ENCODE assay signal across 9 mouse cellular contexts in genomic region chr14:46385701-46386477, GRCm38 (mm10). TPM values are rescaled to one million over a fixed set of nuclear protein-coding genes. Genes with fewer than 3 reads are reported as not detected.
DNase-seq lines count a peak whose midpoint lies in the region; ATAC-seq lines count a peak whose summit lies in the region.
"Had no signal": no experiment of that assay in that cellular context is flagged by ENCODE, and none has a peak within 500 bp of the region (broad histone marks: within the 10 kb centered on the region; RNA-seq: fewer than 3 reads in every experiment).

No protein-coding gene starts in this region.

- H3K9me3 ChIP-seq in heart, embryonic 10.5 days = no peaks in the 10 kb centered on the region
- no peaks in the 10 kb centered on the region for H3K9me3 ChIP-seq in forebrain, embryonic 15.5 days
- H3K9me3 ChIP-seq in kidney, embryonic 14.5 days (ENCODE audit: control insufficient read depth, low read length) = no peaks in the 10 kb centered on the region
- no peaks in the 10 kb centered on the region for H3K9me3 ChIP-seq in midbrain, embryonic 13.5 days

- DNase-seq in heart, embryonic 10.5 days (ENCODE audit: low spot score) = no peak
- no peak for DNase-seq in heart, adult 8-10 months (ENCODE audit: low spot score)
- DNase-seq in right cerebral cortex, postnatal 10 days (ENCODE audit: low spot score in 2 of 2) = no peak
- DNase-seq in testis, postnatal 14 days (ENCODE audit: low spot score) = no peak
- no peak for DNase-seq in B cell, adult 2 months

- no peak overlapping the region for H3K9ac ChIP-seq in forebrain, embryonic 15.5 days (replicated peaks)
- peak overlapping the region; percentile 52 for H3K9ac ChIP-seq in kidney, embryonic 14.5 days (ENCODE audit: low read depth, low read length)
- peak overlapping the region; percentile 42; the same call in 1 of the 2 replicates for H3K9ac ChIP-seq in midbrain, embryonic 13.5 days (replicated peaks)

- no peak for ATAC-seq in forebrain, embryonic 15.5 days (replicated peaks)
- 0 out of 2 replicates have a peak, but pooled peaks have one; percentile 3 for ATAC-seq in kidney, embryonic 14.5 days (ENCODE audit: low FRiP score, low TSS enrichment)
- no peak for ATAC-seq in midbrain, embryonic 13.5 days

- peak overlapping the region; percentile 88 for H3K27ac ChIP-seq in heart, embryonic 10.5 days
- no peak overlapping the region for H3K27ac ChIP-seq in forebrain, embryonic 15.5 days (replicated peaks)
- H3K27ac ChIP-seq in kidney, embryonic 14.5 days (ENCODE audit: low read depth, low read length) = peak overlapping the region; percentile 14; the same call in 1 of the 2 replicates
- no peak overlapping the region for H3K27ac ChIP-seq in midbrain, embryonic 13.5 days

- under 1% methylated on average over 39 of the region's 39 CpGs for WGBS in heart, embryonic 10.5 days
- WGBS in forebrain, embryonic 15.5 days = under 1% methylated on average over 39 of the region's 39 CpGs
- WGBS in kidney, embryonic 14.5 days = under 1% methylated on average over 39 of the region's 39 CpGs
- under 1% methylated on average over 39 of the region's 39 CpGs for WGBS in midbrain, embryonic 13.5 days

- peak overlapping the region; percentile 41 for H3K4me2 ChIP-seq in forebrain, embryonic 15.5 days (replicated peaks)
- H3K4me2 ChIP-seq in kidney, embryonic 14.5 days (replicated peaks; ENCODE audit: low read depth, low read length) = peak overlapping the region; percentile 84
- peak overlapping the region; percentile 85 for H3K4me2 ChIP-seq in midbrain, embryonic 13.5 days (replicated peaks)

- peaks cover 34% of the 10 kb centered on the region for H3K4me1 ChIP-seq in heart, embryonic 10.5 days
- H3K4me1 ChIP-seq in forebrain, embryonic 15.5 days = peaks cover 51% of the 10 kb centered on the region
- H3K4me1 ChIP-seq in kidney, embryonic 14.5 days (ENCODE audit: control insufficient read depth, insufficient read depth, low read length) = peaks cover 13% of the 10 kb centered on the region; the same call in 1 of the 2 replicates
- peaks cover 50% of the 10 kb centered on the region for H3K4me1 ChIP-seq in midbrain, embryonic 13.5 days (replicated peaks)

- H3K27me3 ChIP-seq in heart, embryonic 10.5 days (ENCODE audit: insufficient read depth, poor library complexity, severe bottlenecking) = peaks cover 51% of the 10 kb centered on the region
- peaks cover 89% of the 10 kb centered on the region for H3K27me3 ChIP-seq in forebrain, embryonic 15.5 days
- H3K27me3 ChIP-seq in kidney, embryonic 14.5 days (ENCODE audit: control insufficient read depth, insufficient read depth, low read length) = peaks cover 10% of the 10 kb centered on the region; the same call in 1 of the 2 replicates
- H3K27me3 ChIP-seq in midbrain, embryonic 13.5 days = peaks cover 96% of the 10 kb centered on the region

- peak overlapping the region; percentile 72 for H3K4me3 ChIP-seq in heart, embryonic 10.5 days
- peak overlapping the region; percentile 51 for H3K4me3 ChIP-seq in forebrain, embryonic 15.5 days
- H3K4me3 ChIP-seq in kidney, embryonic 14.5 days (ENCODE audit: low read length) = peak overlapping the region; percentile 49
- H3K4me3 ChIP-seq in midbrain, embryonic 13.5 days (replicated peaks) = peak overlapping the region; percentile 53

- H3K36me3 ChIP-seq in heart, embryonic 10.5 days = peaks cover 16% of the 10 kb centered on the region
- H3K36me3 ChIP-seq in forebrain, embryonic 15.5 days = no peaks in the 10 kb centered on the region
- H3K36me3 ChIP-seq in kidney, embryonic 14.5 days (ENCODE audit: control insufficient read depth, insufficient read depth, low read length) = peaks cover 15% of the 10 kb centered on the region; the same call in 1 of the 2 replicates
- H3K36me3 ChIP-seq in midbrain, embryonic 13.5 days = no peaks in the 10 kb centered on the region

RNA-seq across cellular contexts. Expression of gene Bmp4, which starts 4.6 kb away (rescaled TPM):
- 32.0 and 71.3 TPM in 2 replicates for polyA plus RNA-seq in heart, embryonic 10.5 days (2016; fragmentation: Nextera tagmentation; extraction: Ambion mirVana)
- total RNA-seq in heart, adult 8-10 months (2022) = 10 to 100 TPM in 2 of 4 experiments, 1 to 10 TPM in 2; 8.0 to 15.1 (median 10.1) TPM
- polyA plus RNA-seq in forebrain, embryonic 15.5 days (2015; fragmentation: Nextera tagmentation; extraction: Ambion mirVana) = 3.0 and 5.0 TPM in 2 replicates
- polyA plus RNA-seq in kidney, embryonic 14.5 days (2014; fragmentation: Nextera tagmentation; extraction: Ambion mirVana) = 23.7 and 31.5 TPM in 2 replicates
- 2.6 and 5.7 TPM in 2 replicates for polyA plus RNA-seq in midbrain, embryonic 13.5 days (2015; fragmentation: Nextera tagmentation; extraction: Ambion mirVana)

RNA-seq across cellular contexts. Expression of gene Gm15217, which starts 6.7 kb away (rescaled TPM):
- polyA plus RNA-seq in heart, embryonic 10.5 days (2016; fragmentation: Nextera tagmentation; extraction: Ambion mirVana) = 0.87 TPM in 1 of 2 replicates, not detected in the other
- not detected for total RNA-seq in heart, adult 8-10 months (2022)
- not detected in 2 replicates for polyA plus RNA-seq in forebrain, embryonic 15.5 days (2015; fragmentation: Nextera tagmentation; extraction: Ambion mirVana)
- polyA plus RNA-seq in kidney, embryonic 14.5 days (2014; fragmentation: Nextera tagmentation; extraction: Ambion mirVana) = not detected in 2 replicates
- not detected in 2 replicates for polyA plus RNA-seq in midbrain, embryonic 13.5 days (2015; fragmentation: Nextera tagmentation; extraction: Ambion mirVana)
- total RNA-seq: heart, adult 18-20 months had no signal

Comparison
In these comparisons a context has a peak if more than half of its experiments do, and no peak if none do; other contexts are left out.
1. H3K27ac ChIP-seq: peak in heart, embryonic 10.5 days (single experiment) and kidney, embryonic 14.5 days (single experiment); none in forebrain, embryonic 15.5 days (single experiment) and midbrain, embryonic 13.5 days (single experiment).
2. Peak in every context shown above with its lines, with median percentiles within 50 percentile points of each other: H3K4me3 ChIP-seq and H3K4me2 ChIP-seq.